Mouse (Mus musculus) brain, adult 2 months (tissue): ENCODE data around the gene Efna5.
A peak's percentile ranks its signal among the peaks of the same experiment; 100 is the strongest.

Experiments
- DNase-seq: peaks from one replicate; pipeline ENCODE4 v3.0.0; 2011; ENCODE audit warnings: low read depth, low spot score

The Efna5 gene

DNA sequence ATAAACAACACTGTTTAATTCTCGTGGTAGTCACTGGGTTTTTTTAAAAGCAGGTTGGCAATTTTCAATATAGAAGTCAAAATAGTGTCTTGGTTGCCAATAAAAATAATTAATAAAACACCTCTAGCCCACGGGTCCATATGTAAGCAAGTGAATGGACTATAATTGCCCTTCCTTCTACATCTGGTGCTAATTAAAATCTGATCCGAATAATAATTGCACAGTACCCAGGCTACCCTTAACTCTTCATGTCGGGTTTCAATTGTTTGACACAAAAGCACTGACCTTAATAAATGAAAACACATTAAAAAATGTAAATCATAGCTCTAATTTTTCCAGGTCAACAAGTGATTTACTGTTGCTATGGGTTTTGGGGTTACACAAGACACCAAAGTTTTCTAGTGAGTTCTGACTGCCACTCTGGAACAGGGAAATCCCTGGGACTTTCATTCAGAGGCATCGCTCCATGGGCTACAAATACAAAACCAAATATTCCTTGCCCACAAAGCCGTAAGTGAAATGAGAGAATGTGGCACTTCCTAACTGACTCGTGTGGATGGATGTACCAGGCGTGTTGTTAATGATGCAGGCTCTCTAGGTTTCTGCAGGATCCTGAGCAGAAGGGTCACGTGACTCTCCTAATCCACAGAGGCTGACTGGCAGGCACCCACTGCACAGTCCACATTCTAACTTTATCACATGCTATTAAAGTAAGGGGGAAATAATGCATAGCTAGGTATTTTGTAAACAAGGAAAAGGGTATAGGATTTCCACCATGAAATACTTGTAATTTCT, 178.9 kb downstream of the Efna5 start:
- no peak for DNase-seq

DNA sequence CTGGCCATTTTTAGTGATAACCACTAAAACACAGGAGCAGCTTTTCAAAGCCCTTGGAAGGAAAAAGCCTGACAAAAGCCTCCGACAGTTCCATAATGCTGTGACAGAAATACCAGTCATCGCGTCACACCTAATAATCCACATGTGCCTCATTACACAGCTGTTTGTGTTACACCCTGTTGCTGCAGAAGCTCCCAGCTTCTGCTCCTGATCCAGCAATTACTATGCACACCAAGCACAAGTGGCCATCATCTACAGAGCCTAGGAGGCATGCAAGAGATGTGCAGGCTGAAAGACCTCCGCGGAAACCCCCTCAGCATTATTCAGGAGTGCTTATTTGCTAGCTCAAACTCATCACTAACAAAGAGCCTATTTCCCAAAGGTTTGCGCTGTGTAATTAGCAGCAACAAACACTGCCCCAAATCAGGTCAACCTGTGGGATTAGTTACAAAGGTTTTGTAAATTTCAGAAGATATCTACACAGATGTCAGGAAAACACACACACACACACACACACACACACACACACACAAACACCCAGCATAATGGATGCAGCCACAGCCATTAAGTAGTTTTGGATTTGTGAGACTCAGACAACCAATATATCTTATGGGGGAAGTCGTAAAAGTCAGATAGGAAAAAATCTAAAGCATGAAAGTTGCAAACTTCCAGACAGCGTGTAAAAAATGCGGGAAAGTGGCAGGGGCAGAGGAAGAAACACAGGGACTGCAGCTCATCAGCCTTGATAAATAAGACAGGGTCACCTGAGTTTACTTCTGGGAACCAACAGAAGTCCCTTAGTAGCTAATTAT, 180.1 kb downstream of the Efna5 start:
- DNase-seq, result no peak

DNA sequence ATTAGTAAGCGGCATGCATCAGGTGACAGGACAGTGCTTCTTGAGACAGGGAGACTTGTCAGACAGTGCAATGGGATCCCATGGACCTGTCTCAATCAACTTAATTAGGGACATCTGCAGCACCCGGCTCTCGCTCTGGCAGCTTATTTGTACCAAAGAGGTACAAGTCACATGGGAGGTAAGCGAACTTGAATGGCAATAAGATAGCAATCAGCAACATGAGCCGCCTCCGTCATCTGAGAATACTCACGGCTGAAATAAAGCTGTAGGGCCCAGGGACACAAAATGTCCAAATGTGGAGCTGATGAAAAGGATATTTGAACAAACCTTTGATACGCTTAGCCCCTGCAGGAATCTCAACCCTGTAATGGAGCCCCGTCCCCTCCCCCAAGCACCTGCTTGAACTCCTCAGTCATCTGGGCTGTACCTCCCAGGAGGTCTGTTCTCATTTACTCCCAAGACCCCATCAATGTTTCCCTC, 186.1 kb downstream of the Efna5 start:
- no peak for DNase-seq

DNA sequence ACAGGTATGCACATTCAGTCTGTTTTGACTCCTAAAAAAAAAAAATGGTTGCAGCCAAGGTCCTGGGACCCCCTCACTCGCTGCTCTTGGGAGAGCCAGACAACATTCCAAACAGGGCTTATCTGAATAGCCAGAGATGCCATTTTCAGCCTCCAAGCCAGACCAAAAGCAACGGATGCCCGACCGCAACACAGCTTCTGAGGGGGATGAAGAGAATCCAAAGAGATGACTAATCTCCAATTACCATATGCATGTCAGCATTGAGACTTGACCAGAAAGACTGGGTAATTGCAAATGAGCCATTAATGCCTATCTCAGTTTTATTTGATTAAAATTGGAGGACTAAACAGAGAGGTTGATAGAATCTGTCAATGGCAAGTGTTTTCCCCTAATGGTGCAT, 188.9 kb downstream of the Efna5 start:
- peak; percentile 18 for DNase-seq

DNA sequence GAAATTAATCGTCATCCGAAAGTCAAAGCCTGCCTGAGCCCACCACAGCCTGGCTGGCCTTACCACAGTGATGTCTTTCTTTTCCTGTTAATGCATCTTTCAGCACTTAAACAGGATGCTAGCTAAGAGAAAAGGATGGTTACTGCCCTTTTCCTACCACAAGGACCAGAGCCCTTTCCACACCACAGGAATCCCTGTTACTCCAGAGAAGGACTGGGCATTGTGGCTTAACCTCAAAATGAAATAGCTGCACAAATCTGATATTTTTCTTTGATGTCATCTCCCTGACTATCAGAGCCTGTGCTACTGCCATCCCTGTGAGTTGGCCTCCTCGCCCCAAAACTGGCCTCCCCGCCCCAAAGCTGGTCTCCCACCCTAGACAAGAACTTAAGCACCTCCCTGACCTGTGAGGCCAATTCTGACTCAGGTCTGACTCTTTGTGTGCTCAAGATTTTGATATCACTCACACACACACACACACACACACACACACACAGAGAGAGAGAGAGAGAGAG, 189.9 kb downstream of the Efna5 start:
- DNase-seq, result no peak

DNA sequence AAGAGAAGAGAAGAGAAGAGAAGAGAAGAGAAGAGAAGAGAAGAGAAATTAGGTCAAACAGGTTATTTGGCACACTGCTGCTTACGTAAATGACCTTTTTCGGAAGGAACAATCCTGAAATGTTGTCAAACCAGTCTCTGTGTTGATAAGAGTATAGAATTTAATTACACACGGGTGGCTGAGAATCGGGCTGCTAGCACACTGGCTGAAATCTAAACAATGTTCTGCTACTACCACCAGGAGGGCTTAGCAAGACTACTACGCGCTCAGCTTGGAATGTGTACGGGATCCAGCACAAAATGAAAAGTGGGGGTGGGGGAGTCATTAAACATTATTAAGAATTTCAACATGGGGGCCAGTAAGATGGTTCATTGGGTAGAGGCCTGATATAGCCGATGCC, 190.9 kb downstream of the Efna5 start:
- DNase-seq, result no peak

DNA sequence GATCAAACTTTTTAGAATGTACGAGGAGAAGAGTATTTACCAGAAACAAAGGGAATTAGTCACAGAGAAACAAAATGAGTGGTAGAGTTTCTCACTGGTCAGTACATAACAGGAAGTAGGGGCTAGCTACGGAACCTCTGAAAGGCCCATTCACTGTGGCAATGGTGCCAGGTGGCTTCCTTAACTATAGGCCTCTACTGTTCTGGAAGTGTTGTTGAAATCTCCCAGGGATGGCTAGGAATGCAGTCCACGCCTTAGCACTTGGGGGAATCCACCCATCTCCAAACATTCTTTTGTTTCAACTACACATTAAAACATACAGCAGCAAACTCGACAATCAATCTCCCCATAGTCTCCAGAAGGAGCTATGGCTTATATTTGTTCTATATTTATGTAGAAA, 191.5 kb downstream of the Efna5 start:
- no peak for DNase-seq

DNA sequence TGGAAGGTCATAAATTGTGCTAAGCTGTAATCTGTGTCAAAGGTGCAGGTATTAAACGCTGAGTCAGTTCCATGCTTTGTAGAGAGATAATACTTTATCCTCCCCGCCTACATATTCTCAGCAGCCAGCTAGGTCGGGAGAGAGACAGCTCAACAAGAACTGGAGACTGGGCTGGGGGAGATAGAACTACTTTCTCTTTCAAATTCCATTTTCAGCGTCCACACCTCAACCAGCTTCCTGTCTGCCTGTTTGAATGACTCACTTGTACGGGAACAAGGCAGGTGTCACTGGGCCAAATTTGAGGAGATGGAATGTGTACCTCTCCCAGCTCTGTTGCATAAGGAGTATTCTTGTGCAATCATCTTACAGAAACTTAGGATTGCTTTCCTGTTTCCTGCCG, 193.7 kb downstream of the Efna5 start:
- peak; percentile 61 for DNase-seq

DNA sequence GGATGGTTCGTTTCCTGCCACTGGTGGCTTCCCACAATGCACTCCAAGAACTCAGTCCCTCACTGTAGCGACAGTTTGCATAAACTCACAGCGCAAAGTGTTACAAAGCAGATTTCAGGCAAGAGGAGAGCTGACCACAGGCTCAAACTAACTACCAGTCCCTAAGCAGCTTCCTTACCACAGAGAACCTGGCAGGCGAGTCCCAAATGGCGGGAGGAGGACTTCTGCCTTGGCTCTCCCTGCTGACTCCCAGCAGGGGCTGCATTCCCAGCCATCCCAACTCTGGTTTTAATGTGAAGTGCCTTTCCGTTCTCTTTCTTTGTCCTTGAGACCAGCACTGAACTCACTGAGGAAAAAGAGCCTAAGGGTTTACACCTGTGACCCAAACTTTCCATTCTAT, 195.9 kb downstream of the Efna5 start:
- DNase-seq, result no peak

DNA sequence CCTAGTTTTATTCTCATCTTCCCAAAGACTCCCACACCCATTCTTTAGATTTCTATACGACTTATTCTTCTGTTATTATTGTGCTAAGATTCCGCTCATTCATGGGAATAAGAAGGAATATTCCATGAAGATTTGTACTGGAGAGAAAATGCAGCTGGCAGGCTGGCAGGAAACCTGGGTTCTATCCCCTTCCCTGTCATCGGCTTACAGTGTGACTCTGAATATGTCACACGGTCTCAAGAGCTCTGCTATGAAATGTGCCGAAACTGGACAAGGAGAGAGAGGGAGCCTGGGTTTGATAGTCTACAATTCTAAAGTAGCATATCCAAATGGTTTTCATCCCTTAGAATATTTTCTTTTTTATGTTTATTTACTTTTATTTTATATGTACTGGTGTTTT, 198.0 kb downstream of the Efna5 start:
- DNase-seq, result no peak

DNA sequence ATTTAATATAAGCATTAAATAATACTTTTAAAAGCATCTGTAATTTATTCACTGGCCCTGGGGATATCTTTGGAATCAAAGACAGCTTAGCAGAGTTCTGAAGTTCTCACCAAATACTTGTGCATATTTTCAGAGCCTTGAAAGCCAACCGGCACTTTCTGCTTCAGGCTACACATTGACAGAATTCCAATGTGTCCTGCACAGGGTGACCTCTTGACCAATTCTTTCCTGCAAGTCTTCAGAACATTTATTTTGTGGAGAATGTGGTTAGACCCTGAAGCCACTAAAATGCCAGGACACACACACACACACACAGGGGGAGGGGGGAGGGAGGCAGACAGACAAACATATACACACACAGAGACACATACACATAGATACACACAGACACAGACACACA, 199.4 kb downstream of the Efna5 start:
- DNase-seq, result no peak

DNA sequence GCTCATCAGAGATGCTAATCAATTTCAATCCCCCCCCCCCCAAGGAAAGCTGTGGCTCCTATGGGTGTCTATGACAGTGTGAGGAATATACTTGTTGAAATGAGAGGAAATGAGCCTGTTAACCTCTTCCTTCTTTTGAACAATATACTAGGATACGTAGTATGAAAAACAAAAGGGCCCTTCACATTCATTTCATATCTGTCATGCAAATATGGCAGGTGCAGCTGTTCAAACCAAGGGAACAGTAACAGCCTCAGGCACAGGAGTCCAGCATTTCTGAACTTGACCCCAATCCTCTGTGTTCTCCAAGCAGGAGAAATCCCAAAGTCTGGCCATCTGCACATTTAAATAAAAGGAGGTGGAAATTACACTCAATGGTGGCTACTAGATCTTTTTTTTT, 200.4 kb downstream of the Efna5 start:
- DNase-seq, result peak; percentile 36

DNA sequence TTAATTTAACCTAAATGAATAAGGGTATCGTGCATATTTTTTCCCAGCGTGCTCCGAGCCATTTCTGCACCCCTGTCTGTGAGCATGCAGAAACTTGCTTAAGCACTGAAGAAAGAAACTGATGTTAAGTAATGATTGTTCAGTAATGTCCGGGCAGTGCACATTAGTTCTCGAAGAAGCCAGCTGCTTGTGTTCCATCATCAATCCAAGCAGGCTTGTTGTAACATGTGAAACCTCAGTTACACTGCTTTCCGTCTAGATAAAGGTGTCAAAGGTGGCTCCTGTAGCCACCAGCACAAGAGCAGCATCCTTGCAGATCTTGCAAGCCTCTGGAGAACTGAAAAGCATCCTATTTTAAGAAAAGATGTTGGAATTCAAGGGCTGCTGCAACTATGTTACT, 204.3 kb downstream of the Efna5 start:
- DNase-seq, result no peak

DNA sequence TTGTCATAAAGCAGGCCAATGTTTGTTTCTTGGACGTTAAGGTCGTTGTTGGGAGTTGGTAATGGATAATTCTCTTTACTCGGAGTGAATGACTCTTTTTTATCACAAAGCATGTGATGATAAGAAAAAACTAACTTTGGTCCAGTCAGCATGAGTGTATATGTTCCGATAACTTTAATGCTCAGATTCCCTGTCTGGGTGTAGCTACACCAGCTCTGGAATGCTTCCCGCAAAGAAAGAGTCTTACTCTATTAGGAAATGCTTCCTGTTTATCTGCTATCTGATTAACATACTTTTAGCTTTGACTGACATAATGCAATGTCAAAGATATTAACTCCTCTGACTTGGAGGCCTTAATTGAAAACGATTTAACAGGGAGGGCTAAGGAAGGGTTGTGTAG, 204.7 kb downstream of the Efna5 start:
- DNase-seq, result no peak

DNA sequence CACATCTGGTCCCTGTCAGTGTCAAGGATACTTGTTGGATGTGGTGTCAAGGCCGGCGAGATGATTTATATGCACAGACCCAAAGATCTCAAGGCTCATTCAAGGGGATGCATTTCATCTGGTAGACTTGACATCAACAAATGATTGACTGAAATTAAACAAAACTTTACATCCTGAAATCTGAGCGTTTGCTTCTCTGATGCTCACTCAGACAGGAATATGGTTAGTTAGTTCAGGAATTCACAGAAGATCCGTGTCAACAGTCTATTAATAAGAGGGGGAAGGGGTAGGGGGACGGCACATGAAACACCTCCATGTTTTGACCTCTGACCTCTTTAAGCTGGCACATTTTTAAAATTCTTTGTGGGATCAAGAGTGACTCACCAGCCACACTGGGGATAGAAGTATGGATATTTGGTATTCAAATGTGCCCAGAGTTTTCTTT, 205.3 kb downstream of the Efna5 start:
- no peak for DNase-seq

DNA sequence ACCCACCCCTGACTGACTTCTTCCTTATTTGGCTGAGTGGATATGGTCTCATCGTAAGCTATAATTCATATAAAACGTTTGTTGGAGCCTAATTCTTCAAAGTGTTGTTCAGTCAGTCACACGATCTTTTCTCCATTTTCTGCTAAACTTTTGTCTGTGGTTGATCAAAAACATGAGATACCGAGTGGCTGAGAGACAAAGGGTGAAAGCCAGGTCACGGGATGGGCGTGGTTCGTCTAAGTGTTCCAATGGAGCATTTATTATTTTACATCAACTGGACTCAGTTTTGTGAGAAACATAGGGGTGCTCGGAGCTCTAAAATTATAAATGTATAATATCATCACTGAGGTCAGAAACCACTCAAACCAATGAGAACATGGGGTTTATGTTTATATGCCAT, 209.0 kb downstream of the Efna5 start:
- DNase-seq, result no peak

DNA sequence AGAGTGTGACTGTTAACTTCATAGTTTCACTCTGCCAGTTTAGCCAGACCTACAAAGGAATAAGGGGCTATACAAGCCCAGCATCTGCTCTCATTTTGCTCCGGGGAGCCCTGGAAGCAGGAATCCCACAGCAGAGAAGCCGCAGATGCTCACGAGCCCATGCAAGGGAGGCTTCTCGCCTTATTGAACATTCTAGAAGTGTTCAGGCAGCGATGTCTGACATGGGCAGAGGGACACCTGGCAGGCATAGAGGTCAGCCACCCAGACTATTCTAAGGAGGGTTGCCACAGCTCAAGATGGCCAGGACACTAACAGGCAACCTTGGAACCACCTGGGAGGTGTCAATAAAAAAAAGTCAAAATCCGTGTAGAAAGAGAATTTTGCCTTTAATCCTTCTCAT, 214.4 kb downstream of the Efna5 start:
- no peak for DNase-seq

DNA sequence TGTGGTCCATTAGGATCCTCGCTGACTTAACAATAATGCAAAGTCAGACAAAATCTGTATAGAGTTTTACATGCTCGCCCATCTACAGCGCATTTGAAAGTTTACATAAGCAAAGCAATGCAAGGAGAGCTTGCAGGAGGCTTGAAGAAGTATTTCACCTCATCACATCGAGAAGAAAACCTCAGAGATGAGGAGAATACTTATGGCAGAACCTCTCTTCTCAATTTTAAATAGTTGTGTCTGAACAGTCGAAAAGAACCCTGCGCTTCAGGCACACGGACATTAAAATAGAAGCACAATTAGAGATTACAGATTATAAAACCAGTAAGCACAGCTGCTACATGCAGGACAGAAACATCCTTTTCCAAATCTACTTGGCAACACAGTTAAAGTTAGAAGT, 215.3 kb downstream of the Efna5 start:
- DNase-seq, result peak; percentile 24

DNA sequence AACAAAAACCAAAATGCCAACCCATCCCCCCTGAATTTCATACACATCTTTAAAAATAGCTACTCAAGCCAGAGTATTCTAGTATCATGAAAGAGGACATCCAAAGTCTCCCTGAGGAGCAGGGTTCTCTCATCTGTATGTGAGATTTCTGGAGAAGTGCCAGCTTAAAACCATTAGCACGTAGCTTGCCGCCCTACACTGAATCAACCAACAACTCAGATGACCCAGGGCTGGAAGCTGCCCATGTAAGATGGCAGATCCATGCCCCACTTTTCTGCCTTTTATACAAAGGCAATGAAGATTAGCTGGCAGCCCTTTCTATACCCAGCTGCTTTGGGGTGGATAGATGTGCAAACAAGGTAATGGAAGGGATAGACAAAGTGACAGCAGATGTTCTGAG, 216.4 kb downstream of the Efna5 start:
- no peak for DNase-seq

DNA sequence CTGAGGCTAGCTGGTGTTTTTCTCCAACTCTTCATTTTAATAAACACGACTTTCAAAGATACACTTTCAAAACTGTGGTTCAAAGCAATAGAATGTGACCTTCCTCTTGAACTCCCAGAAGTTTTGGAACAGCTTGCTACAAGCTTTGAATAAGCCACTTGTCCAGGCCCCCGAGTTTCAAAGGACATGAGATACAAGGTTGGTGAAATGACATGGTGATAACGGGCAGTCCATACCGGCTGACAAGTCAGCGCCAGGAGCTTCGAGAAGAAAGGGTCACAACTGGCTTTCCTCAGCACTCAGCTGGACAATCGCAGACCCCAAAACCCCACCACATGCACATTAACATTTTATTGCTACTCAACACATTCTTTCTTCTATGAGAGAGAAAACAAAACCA, 219.3 kb downstream of the Efna5 start:
- DNase-seq, result no peak

DNA sequence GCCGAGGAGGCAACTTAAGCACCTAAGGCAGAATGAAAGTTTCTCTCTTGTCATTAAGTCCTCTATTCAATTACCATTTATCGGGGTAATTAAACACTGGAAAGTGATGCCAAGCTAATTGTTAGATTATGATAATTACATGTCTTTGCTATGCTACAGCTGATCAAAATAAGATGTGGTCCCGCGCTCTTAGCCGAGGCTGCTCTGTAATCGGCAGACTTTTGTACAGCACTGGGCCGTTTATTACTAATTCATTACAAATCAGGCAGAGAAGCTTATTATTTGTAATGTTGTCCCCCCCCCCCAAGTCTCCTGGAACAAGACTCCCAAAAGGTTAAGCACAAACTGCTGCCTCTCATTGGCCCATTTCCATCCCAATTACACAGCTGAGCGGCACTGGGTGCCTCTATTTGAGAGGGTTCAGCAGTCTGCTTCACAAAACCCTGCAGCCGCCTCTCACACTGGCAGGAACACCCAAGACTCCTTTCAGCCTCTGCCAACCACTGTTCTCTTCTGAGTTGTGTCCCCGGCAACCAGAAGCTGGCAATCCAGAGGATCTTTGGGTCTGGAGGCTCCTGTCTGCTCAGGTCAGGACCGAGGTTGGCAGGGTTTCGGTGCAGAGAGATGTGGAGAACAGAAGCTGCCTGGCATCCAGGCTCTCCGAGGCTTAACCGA, 221.5 kb downstream of the Efna5 start:
- DNase-seq, result peak; percentile 71
